Mouse (Mus musculus) E14TG2a.4 (cell line): ENCODE measurements around the gene Cyp2u1.

Source experiments
- H3K27me3 ChIP-seq: 2 replicates; pipeline ENCODE4 v1.6.1; 2014; ENCODE audit warnings: low read length, control low read depth; ENCODE audit not compliant: insufficient read depth
- H3K36me3 ChIP-seq: 2 replicates; pipeline ENCODE4 v1.6.1; 2014; ENCODE audit warnings: low read length, control low read depth; ENCODE audit not compliant: insufficient read depth
- H3K4me1 ChIP-seq: replicated peaks from 2 replicates; pipeline ENCODE4 v1.6.1; 2014; ENCODE audit warnings: low read depth, low read length, control low read depth
- H3K4me3 ChIP-seq: replicated peaks from 2 replicates; pipeline ENCODE4 v1.5.1; 2014; ENCODE audit warnings: mild to moderate bottlenecking, low read length
- H3K9me3 ChIP-seq: 2 replicates; pipeline ENCODE4 v1.6.1; 2014; ENCODE audit warnings: low read length, control low read depth
- CTCF ChIP-seq: conservative IDR thresholded peaks from 2 replicates; pipeline ENCODE4 v1.5.1; 2014; ENCODE audit warnings: low read length
- NANOG ChIP-seq: IDR thresholded peaks from 2 replicates; pipeline ENCODE4 v1.6.1; 2014; ENCODE audit warnings: borderline replicate concordance, low read length, mixed read lengths
- POU5F1 ChIP-seq: IDR thresholded peaks from 2 replicates; pipeline ENCODE4 v1.6.1; 2014; ENCODE audit warnings: low read length, borderline replicate concordance

The Cyp2u1 gene

GRCm38 (mm10) chr3:131254991-131255390, 48.0 kb downstream of the Cyp2u1 start:
- peaks cover 38% of the 10 kb centered on the region for H3K4me1 ChIP-seq
- no peak for TF ChIP-seq CTCF
- no peak for TF ChIP-seq NANOG
- no peak for TF ChIP-seq POU5F1
- peaks cover 10% of the 10 kb centered on the region for H3K9me3 ChIP-seq
- H3K36me3 ChIP-seq: peaks cover 69% of the 10 kb centered on the region
- no peak overlapping the region for H3K4me3 ChIP-seq
- no peaks in the 10 kb centered on the region for H3K27me3 ChIP-seq

DNA sequence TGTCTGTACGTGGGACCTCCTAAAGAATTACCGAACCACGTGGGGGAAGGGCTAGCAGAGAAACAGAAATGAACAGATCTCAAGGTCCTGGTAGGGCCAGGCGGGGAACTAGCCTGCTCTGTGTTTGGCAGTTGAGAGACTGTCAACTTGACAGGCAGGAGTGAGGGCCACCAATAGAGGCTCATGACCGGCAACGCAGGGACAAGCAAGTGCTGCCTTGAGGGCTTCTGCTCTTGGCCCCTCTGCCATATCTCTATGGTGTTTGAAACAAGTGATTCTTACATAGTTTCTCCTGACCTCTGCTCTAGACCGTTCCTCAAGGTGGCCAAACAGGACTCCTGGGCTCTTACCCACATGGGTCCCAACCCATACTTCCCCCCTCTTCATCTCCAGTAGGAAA, 51.4 kb downstream of the Cyp2u1 start:
- Histone ChIP-seq H3K9me3 (peaks cover 10% of the 10 kb centered on the region), H3K27me3 (no peaks in the 10 kb centered on the region), H3K36me3 (peaks cover 85% of the 10 kb centered on the region), H3K4me1 (peaks cover 56% of the 10 kb centered on the region), H3K4me3 (no peak overlapping the region)
- TF ChIP-seq NANOG: no peak
- no peak for TF ChIP-seq CTCF
- no peak for TF ChIP-seq POU5F1

- peaks cover 62% of the 10 kb centered on the region for H3K4me1 ChIP-seq
- H3K27me3 ChIP-seq: no peaks in the 10 kb centered on the region
- H3K4me3 ChIP-seq: no peak overlapping the region
- no peak for TF ChIP-seq POU5F1
- peaks cover 10% of the 10 kb centered on the region for H3K9me3 ChIP-seq
- H3K36me3 ChIP-seq: peaks cover 85% of the 10 kb centered on the region
Observed at GRCm38 (mm10) chr3:131250978-131251377, 52.0 kb downstream of the Cyp2u1 start.

DNA sequence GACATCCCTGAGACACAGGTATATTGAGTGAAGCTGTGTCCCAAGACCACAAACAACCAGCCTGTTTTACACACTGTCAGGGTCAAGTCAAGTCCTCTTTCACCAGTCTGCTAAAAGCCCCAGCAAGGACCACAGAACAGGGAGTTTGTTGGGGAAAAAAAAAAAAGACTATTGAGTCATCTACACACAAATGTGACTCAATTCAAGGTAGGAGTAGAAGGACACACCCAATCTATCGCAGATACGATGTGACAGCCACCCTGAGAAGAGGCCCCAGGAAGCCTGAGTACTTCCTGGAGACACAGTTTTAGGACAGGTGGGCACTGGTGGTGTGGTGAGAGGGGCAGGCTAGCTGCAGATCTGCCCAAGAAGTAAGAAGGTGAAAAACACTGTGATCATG, 52.7 kb downstream of the Cyp2u1 start:
- Histone ChIP-seq H3K27me3 (no peaks in the 10 kb centered on the region), H3K4me1 (peaks cover 65% of the 10 kb centered on the region), H3K4me3 (no peak overlapping the region), H3K9me3 (peaks cover 10% of the 10 kb centered on the region), H3K36me3 (peaks cover 87% of the 10 kb centered on the region)
- no peak for TF ChIP-seq NANOG
- no peak for TF ChIP-seq CTCF
- no peak for TF ChIP-seq POU5F1

DNA sequence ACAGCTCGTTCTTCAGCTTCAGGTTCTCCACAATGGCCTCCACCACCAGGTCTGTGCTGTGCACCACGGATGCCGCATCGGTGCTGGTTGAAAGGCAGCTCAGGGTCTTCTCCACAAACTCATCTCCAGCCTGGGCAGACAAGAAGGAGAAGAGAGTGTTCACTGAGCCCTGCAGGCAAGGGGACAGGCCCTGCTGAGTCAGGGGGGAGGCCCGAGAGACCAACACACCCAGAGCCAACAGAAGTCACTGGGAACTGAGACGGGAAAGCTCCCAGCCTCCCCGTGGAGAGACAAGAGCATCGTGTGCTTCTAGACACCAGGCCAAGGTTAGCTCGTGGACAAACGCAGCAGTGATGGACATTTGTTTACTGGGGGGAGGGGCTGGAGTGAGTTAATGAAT, 54.6 kb downstream of the Cyp2u1 start:
- Histone ChIP-seq H3K4me3 (no peak overlapping the region), H3K9me3 (peaks cover under 1% of the 10 kb centered on the region), H3K4me1 (peaks cover 65% of the 10 kb centered on the region), H3K27me3 (no peaks in the 10 kb centered on the region), H3K36me3 (peaks cover 88% of the 10 kb centered on the region)
- TF ChIP-seq CTCF: no peak
- TF ChIP-seq NANOG: no peak
- TF ChIP-seq POU5F1: no peak

DNA sequence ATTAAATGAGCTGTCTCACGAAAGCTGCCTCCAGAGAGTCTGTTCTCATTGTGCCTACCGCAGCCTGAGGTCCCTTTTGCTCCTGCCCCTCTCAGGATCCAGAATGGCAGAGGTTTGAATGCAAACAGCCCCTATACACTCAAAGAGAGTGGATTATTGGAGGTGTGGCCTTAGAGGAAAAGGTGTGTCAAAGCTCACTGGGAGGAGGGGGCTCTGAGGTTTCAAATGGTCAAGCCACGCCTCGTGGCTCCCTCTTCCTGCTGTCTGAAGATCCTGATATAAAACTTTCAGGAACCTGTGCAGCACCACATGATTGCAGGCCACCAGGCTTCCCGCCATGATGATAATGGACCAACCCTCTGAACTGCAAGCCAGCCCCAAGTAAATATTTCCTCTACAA, 55.2 kb downstream of the Cyp2u1 start:
- TF ChIP-seq NANOG (no peak), CTCF (no peak), POU5F1 (no peak)
- Histone ChIP-seq H3K27me3 (no peaks in the 10 kb centered on the region), H3K4me1 (peaks cover 70% of the 10 kb centered on the region), H3K36me3 (peaks cover 90% of the 10 kb centered on the region), H3K9me3 (no peaks in the 10 kb centered on the region), H3K4me3 (0 out of 2 replicates have a peak overlapping the region, but pooled peaks have one; percentile 1)

DNA sequence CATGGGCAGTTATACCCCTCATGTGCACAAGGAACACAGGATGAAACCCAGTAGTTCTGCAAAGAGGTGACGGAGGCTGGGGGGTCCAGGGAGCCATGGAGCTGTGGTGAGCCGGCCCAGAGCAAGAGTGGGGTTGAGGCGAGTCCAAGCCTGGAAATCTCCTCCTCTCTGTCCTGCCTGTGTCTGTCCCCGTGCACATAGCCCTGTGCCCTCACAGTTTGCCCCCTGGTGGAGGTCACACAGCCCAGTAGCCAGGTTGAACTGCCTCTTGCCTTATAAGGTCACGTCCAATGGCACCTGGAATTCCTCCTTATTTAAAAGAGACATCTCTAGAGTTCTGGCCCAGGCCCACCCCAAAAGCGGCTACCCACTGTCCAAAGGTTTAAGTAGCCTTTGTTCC, 55.6 kb downstream of the Cyp2u1 start:
- Histone ChIP-seq H3K4me3 (0 out of 2 replicates have a peak overlapping the region, but pooled peaks have one; percentile 1), H3K36me3 (peaks cover 90% of the 10 kb centered on the region)
- TF ChIP-seq POU5F1 (no peak), CTCF (no peak), NANOG (no peak)

DNA sequence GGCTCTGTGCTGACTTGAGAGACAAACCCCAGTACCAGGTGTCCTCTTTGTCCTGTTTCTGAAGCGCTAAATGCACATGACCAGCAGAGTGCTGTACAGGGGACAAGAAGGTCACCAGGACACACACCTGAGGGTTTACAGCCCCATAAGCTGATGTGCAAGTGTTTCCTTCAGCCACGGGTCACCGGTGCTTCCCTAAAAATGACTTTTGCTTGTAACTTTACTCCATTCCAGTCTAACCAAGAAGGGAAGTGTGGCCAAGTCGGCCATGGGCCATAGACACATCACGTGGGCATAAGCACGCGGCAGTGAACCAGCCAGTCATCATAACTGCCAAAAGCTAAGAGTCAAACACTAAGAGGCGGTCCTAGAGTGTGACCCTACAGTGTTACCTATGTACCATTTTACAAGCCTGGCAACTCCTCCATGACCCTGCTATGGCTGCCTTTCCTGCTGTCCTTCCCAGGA, 56.4 kb downstream of the Cyp2u1 start:
- H3K36me3 ChIP-seq: peaks cover 92% of the 10 kb centered on the region
- H3K4me3 ChIP-seq: no peak overlapping the region
- TF ChIP-seq CTCF: no peak
- peaks cover 69% of the 10 kb centered on the region for H3K4me1 ChIP-seq
- no peaks in the 10 kb centered on the region for H3K27me3 ChIP-seq
- no peaks in the 10 kb centered on the region for H3K9me3 ChIP-seq

More for the DNA sequence above, 55.6 kb downstream of the Cyp2u1 start:
- Histone ChIP-seq H3K27me3 (no peaks in the 10 kb centered on the region), H3K9me3 (no peaks in the 10 kb centered on the region), H3K4me1 (peaks cover 74% of the 10 kb centered on the region)

DNA sequence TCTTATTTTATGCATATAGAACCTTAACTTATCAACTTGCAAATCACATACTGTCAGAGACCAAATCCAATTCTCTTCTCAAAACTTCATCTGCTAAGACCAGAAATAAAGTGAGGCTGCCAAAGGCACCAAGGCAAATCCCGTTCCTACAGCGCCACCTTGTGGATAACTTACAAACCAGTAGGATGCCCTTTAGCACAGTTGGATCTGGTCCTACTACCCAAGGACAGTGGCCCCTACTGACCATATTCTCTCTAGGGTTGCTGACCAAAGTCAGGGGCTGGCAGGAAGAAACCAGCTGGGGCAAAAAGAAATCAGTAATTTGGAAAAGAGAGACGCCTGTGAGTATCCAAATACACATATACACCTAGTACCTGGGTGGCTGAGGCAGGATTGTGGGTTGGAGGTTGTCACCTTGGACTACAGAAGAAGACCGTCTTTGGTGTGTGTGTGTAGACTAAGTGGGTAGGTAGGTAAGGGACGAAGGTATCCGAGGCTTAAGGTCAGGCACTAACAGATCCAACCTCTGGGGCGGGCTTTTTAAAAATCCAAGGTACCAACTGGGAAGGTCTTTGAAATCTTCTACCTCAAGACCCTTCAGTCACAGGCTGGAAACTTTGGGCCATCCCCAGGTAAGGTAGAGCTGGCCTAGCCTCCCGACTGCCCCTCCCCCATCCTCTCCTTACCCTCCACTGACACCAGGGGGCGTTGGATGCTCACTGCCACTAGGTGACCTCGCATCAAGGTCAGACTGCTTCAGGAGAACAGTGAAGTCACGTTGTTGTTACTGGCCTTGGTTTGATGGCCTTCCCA, 57.1 kb downstream of the Cyp2u1 start:
- no peak for TF ChIP-seq NANOG
- TF ChIP-seq CTCF: peak; percentile 75
- Histone ChIP-seq H3K9me3 (no peaks in the 10 kb centered on the region), H3K4me3 (no peak overlapping the region), H3K27me3 (no peaks in the 10 kb centered on the region), H3K36me3 (peaks cover 93% of the 10 kb centered on the region), H3K4me1 (peaks cover 62% of the 10 kb centered on the region)
